Mouse (Mus musculus) thymus, adult 2 months (tissue): ENCODE results near the gene Praf2. TPM values are rescaled to one million over a fixed set of nuclear protein-coding genes. Genes with fewer than 3 reads are reported as not detected.
"Not testable (repeated sequence)": the region's sequence is repeated elsewhere in the genome, so short reads cannot be mapped to it uniquely, and the experiment has no call there.

Experiments
- DNase-seq: peaks from one replicate; pipeline ENCODE4 v3.0.0; 2021
- H3K27ac ChIP-seq: fragments of 200-500 bp; 2 replicates; pipeline ENCODE4 v1.5.1; 2012; ENCODE audit warnings: low read length, control low read depth; ENCODE audit not compliant: control insufficient read depth, insufficient read depth
- H3K27me3 ChIP-seq: fragments of 200-500 bp; 2 replicates; pipeline ENCODE4 v1.6.1; 2012; ENCODE audit warnings: mild to moderate bottlenecking, low read length, moderate library complexity, mixed read lengths; ENCODE audit not compliant: control insufficient read depth, insufficient read depth
- H3K36me3 ChIP-seq: fragments of 200-500 bp; 2 replicates; pipeline ENCODE4 v1.6.1; 2012; ENCODE audit warnings: mild to moderate bottlenecking, low read length, moderate library complexity; ENCODE audit not compliant: control insufficient read depth, insufficient read depth
- H3K4me1 ChIP-seq: fragments of 200-500 bp; replicated peaks from 2 replicates; pipeline ENCODE4 v1.6.1; 2012; ENCODE audit warnings: low read length; ENCODE audit not compliant: control insufficient read depth, insufficient read depth
- H3K4me3 ChIP-seq: fragments of 200-500 bp; 2 replicates; pipeline ENCODE4 v1.5.1; 2012; ENCODE audit warnings: mild to moderate bottlenecking, low read length, control low read depth, moderate library complexity; ENCODE audit not compliant: control insufficient read depth, insufficient read depth
- CTCF ChIP-seq: fragments of 200-500 bp; IDR thresholded peaks from 2 replicates; pipeline ENCODE4 v1.5.1; 2012; ENCODE audit warnings: mild to moderate bottlenecking, control low read depth, low read length, moderate library complexity, borderline replicate concordance; ENCODE audit not compliant: control insufficient read depth, poor library complexity, insufficient read depth; ENCODE audit errors: extremely low read depth
- POLR2A ChIP-seq: fragments of 200-500 bp; IDR thresholded peaks from 2 replicates; pipeline ENCODE4 v1.6.1; 2012; ENCODE audit warnings: mild to moderate bottlenecking, low read length, control low read depth, moderate library complexity; ENCODE audit not compliant: control insufficient read depth, poor library complexity, insufficient read depth; ENCODE audit errors: extremely low read depth
- whole genome bisulfite sequencing: fragments of 180-500 bp; shearing (Covaris S2); methylation state at CpG from one replicate; pipeline ENCODE4 v1.1.7; 2018; 5-methylcytosine and 5-hydroxymethylcytosine counted together
- polyA plus RNA-seq: library from polyadenylated mRNA; depleted of rRNA; stranded (reverse); fragments of >200 nt; gene quantifications from 2 replicates; pipeline ENCODE4 v1.2.3, GENCODE M21; 2012

The Praf2 gene
- polyA plus RNA-seq, 1 experiment: 39.9 TPM

GRCm38 (mm10) chrX:7692862-7693261, 35.4 kb upstream of the Praf2 start:
- Histone ChIP-seq H3K4me1 (0 out of 2 replicates have a peak, but pooled peaks cover 2% of the 10 kb centered on the region), H3K27me3 (no peaks in the 10 kb centered on the region), H3K4me3 (no peak overlapping the region), H3K36me3 (no peaks in the 10 kb centered on the region), H3K27ac (no peak overlapping the region)
- 30% methylated on average over 4 of the region's 4 CpGs for WGBS
- DNase-seq: peak; percentile 34
- TF ChIP-seq POLR2A (no peak), CTCF (no peak)

DNA sequence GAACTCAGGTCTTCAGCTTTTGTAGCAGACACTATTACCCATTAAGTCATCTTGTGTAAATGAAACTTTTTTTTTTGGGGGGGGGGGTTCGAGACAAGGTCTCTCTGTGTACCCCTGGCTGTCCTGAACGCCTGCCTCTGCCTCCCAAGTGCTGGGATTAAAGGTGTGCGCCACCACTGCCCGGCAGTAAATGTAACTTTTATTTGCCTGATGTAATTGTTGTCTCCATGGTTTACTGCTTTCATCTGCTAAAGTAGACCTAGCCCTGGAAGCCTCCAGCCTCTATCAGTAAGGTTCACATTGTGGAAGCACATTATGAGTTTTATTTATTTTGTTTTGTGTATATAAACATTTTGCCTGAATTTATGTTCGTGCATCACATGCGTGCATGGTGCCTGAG, 31.7 kb upstream of the Praf2 start:
- H3K27ac ChIP-seq: no peak overlapping the region
- no peaks in the 10 kb centered on the region for H3K27me3 ChIP-seq
- no peak for DNase-seq
- no peak overlapping the region for H3K4me3 ChIP-seq
- TF ChIP-seq CTCF: no peak
- no peak for TF ChIP-seq POLR2A
- WGBS: 39% methylated on average over 6 of the region's 6 CpGs
- H3K4me1 ChIP-seq: peaks cover 10% of the 10 kb centered on the region
- H3K36me3 ChIP-seq: no peaks in the 10 kb centered on the region

DNA sequence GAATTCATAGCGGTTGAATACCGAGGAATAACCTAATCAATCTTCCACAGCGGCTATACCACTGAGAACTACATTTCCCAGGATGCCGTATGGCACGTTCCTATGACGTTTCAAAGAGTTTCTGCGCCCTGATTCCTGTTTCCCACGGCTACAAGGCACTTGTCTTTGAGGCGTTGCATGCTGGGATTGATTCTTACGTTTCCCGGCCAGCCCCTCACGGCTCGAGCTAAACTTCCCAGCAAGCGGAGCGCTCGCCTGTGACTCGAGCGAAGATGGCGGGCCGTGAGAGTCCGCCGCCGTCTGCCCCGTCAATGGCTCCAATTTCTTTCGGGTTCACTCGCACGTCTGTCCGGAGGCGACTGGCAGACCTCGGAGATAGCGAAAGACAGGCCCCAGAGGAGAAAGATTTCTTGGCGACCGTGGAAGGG, 31.3 kb upstream of the Praf2 start, which contains the start of gene Gpkow:
Gene Gpkow (plus strand): TSS at position 178 of the 428 bp plus-strand sequence.
- H3K27ac ChIP-seq: no peak within 1 kb of the TSS
- TF ChIP-seq POLR2A: peak; percentile 53; the same call in 1 of the 2 replicates
- TF ChIP-seq CTCF: no peak
- H3K36me3 ChIP-seq: no peaks in the 10 kb centered on the region
- peak; percentile 80 for DNase-seq
- peak within 1 kb of the TSS; percentile 89 for H3K4me3 ChIP-seq
- 2% methylated on average over 33 of the region's 33 CpGs for WGBS
- no peaks in the 10 kb centered on the region for H3K27me3 ChIP-seq
- H3K4me1 ChIP-seq: peaks cover 10% of the 10 kb centered on the region

- H3K4me3 ChIP-seq: peak overlapping the region; percentile 39
- not testable (repeated sequence) for H3K27ac ChIP-seq, H3K36me3 ChIP-seq, H3K4me1 ChIP-seq, DNase-seq, H3K27me3 ChIP-seq
- 1% methylated on average over 6 of the region's 12 CpGs for WGBS
Measured at GRCm38 (mm10) chrX:7713764-7714134, 14.5 kb upstream of the Praf2 start.

- peak within 1 kb of the TSS; percentile 39 for H3K4me3 ChIP-seq
- DNase-seq: peak; percentile 91
- not testable (repeated sequence) for H3K27me3 ChIP-seq, H3K4me1 ChIP-seq, H3K27ac ChIP-seq, H3K36me3 ChIP-seq
- WGBS: 2% methylated on average over 45 of the region's 60 CpGs
Measured at GRCm38 (mm10) chrX:7714135-7714899, 13.9 kb upstream of the Praf2 start, which contains the start of gene Wdr45. TSS of gene Wdr45 (plus strand) at chrX:7714333.

DNA sequence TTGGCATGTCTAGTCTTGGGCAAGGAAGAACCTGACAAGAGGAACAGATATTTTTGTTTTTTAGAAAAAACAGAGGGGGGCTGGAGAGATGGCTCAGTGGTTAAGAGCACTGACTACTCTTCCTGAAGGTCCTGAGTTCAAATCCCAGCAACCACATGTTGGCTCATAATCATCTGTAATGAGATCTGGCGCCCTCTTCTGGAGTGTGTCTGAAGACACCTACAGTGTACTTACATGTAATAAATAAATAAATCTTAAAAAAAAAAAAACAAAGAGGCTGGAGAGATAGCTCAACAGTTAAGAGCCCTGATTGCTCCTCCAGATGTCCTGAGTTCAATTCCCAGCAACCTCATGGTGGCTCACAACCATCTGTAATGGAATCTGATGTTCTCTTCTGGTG, 12.2 kb upstream of the Praf2 start:
- not testable (repeated sequence) for H3K36me3 ChIP-seq, DNase-seq, H3K4me3 ChIP-seq, H3K27ac ChIP-seq, H3K27me3 ChIP-seq, H3K4me1 ChIP-seq
- WGBS: 78% methylated on average over 1 of the region's 1 CpGs

DNA sequence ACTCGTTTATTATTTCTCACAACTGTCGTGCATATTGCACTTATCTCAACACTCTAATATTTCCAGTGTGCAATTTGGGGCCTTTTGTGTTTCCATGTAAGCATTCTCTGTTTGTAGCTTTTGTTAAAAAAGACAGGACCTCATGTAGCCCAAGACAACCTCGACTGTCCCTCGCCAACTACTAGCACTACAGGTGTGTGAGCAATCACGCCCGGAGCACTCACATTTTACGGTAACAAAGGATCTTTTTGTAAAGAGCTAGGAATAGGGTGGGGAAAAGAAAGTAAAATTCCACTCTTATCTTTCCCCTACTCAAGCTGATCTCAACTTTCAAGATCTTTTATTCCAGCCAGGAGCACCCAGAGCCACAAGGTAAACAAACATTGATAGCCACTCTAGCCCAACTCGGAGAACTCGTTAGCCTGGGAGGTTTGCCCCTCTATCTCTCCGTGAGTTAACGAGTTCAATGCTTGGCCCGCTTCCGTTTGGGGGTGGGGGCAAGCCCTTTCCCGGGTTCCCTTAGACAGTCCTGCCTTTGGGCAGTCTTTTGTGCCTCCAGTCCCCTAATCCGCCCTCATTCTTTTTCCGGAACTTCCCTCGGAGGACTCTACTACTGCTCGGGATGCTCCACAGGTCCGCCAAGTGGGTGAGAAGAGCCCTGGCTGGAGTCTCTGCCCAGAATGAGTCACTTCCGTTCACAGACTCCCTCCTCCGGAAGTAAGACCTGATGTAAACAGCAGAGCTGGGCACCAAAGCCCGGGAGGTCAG, 6.5 kb upstream of the Praf2 start, which contains the start of gene Gm45208:
Gene Gm45208 (plus strand): TSS at position 732 of the 768 bp plus-strand sequence.
- H3K27ac ChIP-seq: peak within 1 kb of the TSS; percentile 90
- H3K27me3 ChIP-seq: no peaks in the 10 kb centered on the region
- H3K4me3 ChIP-seq: peak within 1 kb of the TSS; percentile 82
- 6% methylated on average over 22 of the region's 22 CpGs for WGBS
- peaks cover 9% of the 10 kb centered on the region for H3K36me3 ChIP-seq
- TF ChIP-seq CTCF: no peak
- no peak for TF ChIP-seq POLR2A
- DNase-seq: peak; percentile 73
- peaks cover 6% of the 10 kb centered on the region; the same call in 1 of the 2 replicates for H3K4me1 ChIP-seq
